Mouse (Mus musculus): Measurements from ENCODE around the gene Neurod2.

Neurod2 gene

GRCm38 (mm10) chr11:98318421-98319116 is 10.9 kb downstream of the Neurod2 start:
- DNase-seq (ENCODE audit: low spot score in 2 of 2): no peak

- no peak for DNase-seq (ENCODE audit: low spot score in 2 of 2)
Measured at GRCm38 (mm10) chr11:98317479-98317878, 12.0 kb downstream of the Neurod2 start.

- DNase-seq (ENCODE audit: low spot score in 2 of 2): no peak
Measured at GRCm38 (mm10) chr11:98313790-98314323, 15.6 kb downstream of the Neurod2 start.

- no peak for DNase-seq (ENCODE audit: low spot score in 2 of 2)
Measured at GRCm38 (mm10) chr11:98298484-98299205, 30.8 kb downstream of the Neurod2 start.

GRCm38 (mm10) chr11:98297778-98298177 is 31.7 kb downstream of the Neurod2 start:
- no peak for DNase-seq (ENCODE audit: low spot score in 2 of 2)

- no peak for DNase-seq (ENCODE audit: low spot score in 2 of 2)
Measured at GRCm38 (mm10) chr11:98296916-98297315, 32.5 kb downstream of the Neurod2 start.

- peak in 1 of 2 experiments; percentile 43 for DNase-seq (ENCODE audit: low spot score in 2 of 2)
Measured at GRCm38 (mm10) chr11:98296277-98296676, 33.2 kb downstream of the Neurod2 start.

GRCm38 (mm10) chr11:98295013-98295585 is 34.3 kb downstream of the Neurod2 start:
- peak in 1 of 2 experiments; percentile 18 for DNase-seq (ENCODE audit: low spot score in 2 of 2)

- DNase-seq (ENCODE audit: low spot score in 2 of 2): peak; percentile 63 to 64
Measured at GRCm38 (mm10) chr11:98294188-98295012, 35.0 kb downstream of the Neurod2 start.

GRCm38 (mm10) chr11:98293070-98293469 is 36.4 kb downstream of the Neurod2 start:
- DNase-seq (ENCODE audit: low spot score in 2 of 2): no peak

GRCm38 (mm10) chr11:98290906-98291305 is 38.5 kb downstream of the Neurod2 start:
- DNase-seq (ENCODE audit: low spot score in 2 of 2): no peak

GRCm38 (mm10) chr11:98289873-98290272 is 39.6 kb downstream of the Neurod2 start:
- DNase-seq (ENCODE audit: low spot score in 2 of 2): no peak

GRCm38 (mm10) chr11:98287961-98288360 is 41.5 kb downstream of the Neurod2 start:
- no peak for DNase-seq (ENCODE audit: low spot score in 2 of 2)

GRCm38 (mm10) chr11:98287531-98287930 is 41.9 kb downstream of the Neurod2 start:
- DNase-seq (ENCODE audit: low spot score in 2 of 2): no peak

GRCm38 (mm10) chr11:98285368-98285767 is 44.1 kb downstream of the Neurod2 start:
- no peak for DNase-seq (ENCODE audit: low spot score in 2 of 2)

- DNase-seq (ENCODE audit: low spot score in 2 of 2): peak in 1 of 2 experiments; percentile 41
Measured at GRCm38 (mm10) chr11:98284230-98284629, 45.2 kb downstream of the Neurod2 start.

GRCm38 (mm10) chr11:98283740-98284139 is 45.7 kb downstream of the Neurod2 start:
- no peak for DNase-seq (ENCODE audit: low spot score in 2 of 2)

All from frontal cortex, postnatal 25 days (tissue).